Mouse (Mus musculus) midbrain, embryonic 13.5 days (tissue): ENCODE measurements around the gene Filip1l. TPM values are rescaled to one million over a fixed set of nuclear protein-coding genes. Genes with fewer than 3 reads are reported as not detected.

Experiments
- ATAC-seq: fragments of 200-750 bp; cut with Nextera tagmentation; 2 replicates; pipeline ENCODE4 v1.8.0; 2017; ENCODE audit warnings: mild to moderate bottlenecking, moderate TSS enrichment, moderate library complexity
- H3K27ac ChIP-seq: fragments of 300-500 bp; sonication (generic); 2 replicates; pipeline ENCODE4 v1.5.1; 2015; ENCODE audit warnings: inconsistent platforms, mild to moderate bottlenecking, moderate library complexity
- H3K27me3 ChIP-seq: fragments of 300-500 bp; sonication (generic); 2 replicates; pipeline ENCODE4 v1.6.1; 2015; ENCODE audit warnings: mild to moderate bottlenecking, inconsistent platforms
- H3K36me3 ChIP-seq: fragments of 300-500 bp; sonication (generic); 2 replicates; pipeline ENCODE4 v1.6.1; 2015; ENCODE audit warnings: mild to moderate bottlenecking, inconsistent platforms
- H3K4me1 ChIP-seq: fragments of 300-500 bp; sonication (generic); replicated peaks from 2 replicates; pipeline ENCODE4 v1.6.1; 2015; ENCODE audit warnings: inconsistent platforms
- H3K4me2 ChIP-seq: fragments of 300-500 bp; sonication (generic); replicated peaks from 2 replicates; pipeline ENCODE4 v1.6.1; 2015; ENCODE audit warnings: moderate library complexity, mild to moderate bottlenecking, inconsistent platforms
- H3K4me3 ChIP-seq: fragments of 300-500 bp; sonication (generic); replicated peaks from 2 replicates; pipeline ENCODE4 v1.5.1; 2015; ENCODE audit warnings: mild to moderate bottlenecking, inconsistent platforms
- H3K9ac ChIP-seq: fragments of 300-500 bp; sonication (generic); replicated peaks from 2 replicates; pipeline ENCODE4 v1.6.1; 2015; ENCODE audit warnings: mild to moderate bottlenecking, inconsistent platforms
- H3K9me3 ChIP-seq: fragments of 300-500 bp; sonication (generic); 2 replicates; pipeline ENCODE4 v1.6.1; 2016; ENCODE audit warnings: mild to moderate bottlenecking, inconsistent platforms
- WGBS: fragments of 180-500 bp; shearing (Covaris S2); methylation state at CpG from one replicate; pipeline ENCODE4 v1.1.7; 2015; 5-methylcytosine and 5-hydroxymethylcytosine counted together
- polyA plus RNA-seq: library from polyadenylated mRNA; unstranded; fragments of >200 nt; fragmentation: Nextera tagmentation; extraction: Ambion mirVana; gene quantifications from 2 replicates; pipeline ENCODE4 v1.2.1, GENCODE M21; 2015

Filip1l gene
- polyA plus RNA-seq, 1 experiment from 2014 or later = 2.9 TPM

GRCm38 (mm10) chr16:57502230-57502629, 149.3 kb downstream of the Filip1l start:
- WGBS = 20% methylated on average over 2 of the region's 2 CpGs
- Histone ChIP-seq H3K36me3 (no peaks in the 10 kb centered on the region), H3K27ac (no peak overlapping the region), H3K9me3 (no peaks in the 10 kb centered on the region), H3K4me1 (no peaks in the 10 kb centered on the region), H3K4me3 (no peak overlapping the region), H3K4me2 (no peak overlapping the region), H3K9ac (no peak overlapping the region), H3K27me3 (no peaks in the 10 kb centered on the region)
- ATAC-seq = no peak

- no peak overlapping the region for H3K4me3 ChIP-seq
- no peaks in the 10 kb centered on the region for H3K27me3 ChIP-seq
- no peaks in the 10 kb centered on the region for H3K9me3 ChIP-seq
- H3K4me2 ChIP-seq = no peak overlapping the region
- 83% methylated on average over 5 of the region's 5 CpGs for WGBS
- no peaks in the 10 kb centered on the region for H3K36me3 ChIP-seq
- H3K4me1 ChIP-seq = no peaks in the 10 kb centered on the region
- no peak overlapping the region for H3K27ac ChIP-seq
- no peak for ATAC-seq
- no peak overlapping the region for H3K9ac ChIP-seq
Observed at GRCm38 (mm10) chr16:57502761-57503160, 149.9 kb downstream of the Filip1l start.

GRCm38 (mm10) chr16:57504728-57505127, 151.8 kb downstream of the Filip1l start:
- H3K9ac ChIP-seq = no peak overlapping the region
- no peaks in the 10 kb centered on the region for H3K36me3 ChIP-seq
- no peaks in the 10 kb centered on the region for H3K4me1 ChIP-seq
- WGBS = 98% methylated on average over 4 of the region's 4 CpGs
- no peak for ATAC-seq
- H3K4me2 ChIP-seq = no peak overlapping the region
- H3K4me3 ChIP-seq = no peak overlapping the region
- no peaks in the 10 kb centered on the region for H3K27me3 ChIP-seq
- no peak overlapping the region for H3K27ac ChIP-seq
- no peaks in the 10 kb centered on the region for H3K9me3 ChIP-seq

GRCm38 (mm10) chr16:57506133-57506532, 153.2 kb downstream of the Filip1l start:
- Histone ChIP-seq H3K9me3 (no peaks in the 10 kb centered on the region), H3K9ac (no peak overlapping the region), H3K4me3 (no peak overlapping the region), H3K27me3 (no peaks in the 10 kb centered on the region), H3K4me1 (no peaks in the 10 kb centered on the region), H3K4me2 (no peak overlapping the region), H3K36me3 (no peaks in the 10 kb centered on the region), H3K27ac (no peak overlapping the region)
- 86% methylated on average over 6 of the region's 6 CpGs for WGBS
- no peak for ATAC-seq

- ATAC-seq = no peak
- no peaks in the 10 kb centered on the region for H3K9me3 ChIP-seq
- H3K36me3 ChIP-seq = no peaks in the 10 kb centered on the region
- no peak overlapping the region for H3K4me2 ChIP-seq
- no peak overlapping the region for H3K9ac ChIP-seq
- WGBS = 87% methylated on average over 1 of the region's 1 CpGs
- H3K27ac ChIP-seq = no peak overlapping the region
- H3K27me3 ChIP-seq = no peaks in the 10 kb centered on the region
- H3K4me3 ChIP-seq = no peak overlapping the region
- no peaks in the 10 kb centered on the region for H3K4me1 ChIP-seq
Observed at GRCm38 (mm10) chr16:57508351-57508750, 155.5 kb downstream of the Filip1l start.

- no peaks in the 10 kb centered on the region for H3K27me3 ChIP-seq
- H3K9me3 ChIP-seq = no peaks in the 10 kb centered on the region
- no peaks in the 10 kb centered on the region for H3K36me3 ChIP-seq
- no peaks in the 10 kb centered on the region for H3K4me1 ChIP-seq
- no peak for ATAC-seq
- WGBS = 92% methylated on average over 3 of the region's 3 CpGs
- H3K27ac ChIP-seq = no peak overlapping the region
- H3K4me2 ChIP-seq = no peak overlapping the region
- no peak overlapping the region for H3K4me3 ChIP-seq
- H3K9ac ChIP-seq = no peak overlapping the region
Observed at GRCm38 (mm10) chr16:57509099-57509498, 156.2 kb downstream of the Filip1l start.

- Histone ChIP-seq H3K9ac (no peak overlapping the region), H3K27ac (no peak overlapping the region), H3K27me3 (no peaks in the 10 kb centered on the region), H3K4me2 (no peak overlapping the region), H3K36me3 (no peaks in the 10 kb centered on the region), H3K9me3 (no peaks in the 10 kb centered on the region), H3K4me1 (no peaks in the 10 kb centered on the region), H3K4me3 (no peak overlapping the region)
- ATAC-seq = no peak
- WGBS = 89% methylated on average over 7 of the region's 7 CpGs
Observed at GRCm38 (mm10) chr16:57513562-57513961, 160.7 kb downstream of the Filip1l start.

- H3K27ac ChIP-seq = no peak overlapping the region
- H3K4me3 ChIP-seq = no peak overlapping the region
- H3K4me2 ChIP-seq = no peak overlapping the region
- no peaks in the 10 kb centered on the region for H3K36me3 ChIP-seq
- no peak for ATAC-seq
- no peaks in the 10 kb centered on the region for H3K9me3 ChIP-seq
- 60% methylated on average over 4 of the region's 4 CpGs for WGBS
- no peak overlapping the region for H3K9ac ChIP-seq
- H3K27me3 ChIP-seq = no peaks in the 10 kb centered on the region
- no peaks in the 10 kb centered on the region for H3K4me1 ChIP-seq
Observed at GRCm38 (mm10) chr16:57514371-57514770, 161.5 kb downstream of the Filip1l start.

- no peak overlapping the region for H3K4me2 ChIP-seq
- no peaks in the 10 kb centered on the region for H3K27me3 ChIP-seq
- H3K9me3 ChIP-seq = no peaks in the 10 kb centered on the region
- 91% methylated on average over 10 of the region's 10 CpGs for WGBS
- no peaks in the 10 kb centered on the region for H3K36me3 ChIP-seq
- no peak overlapping the region for H3K4me3 ChIP-seq
- H3K4me1 ChIP-seq = no peaks in the 10 kb centered on the region
- ATAC-seq = no peak
- no peak overlapping the region for H3K9ac ChIP-seq
- H3K27ac ChIP-seq = no peak overlapping the region
Observed at GRCm38 (mm10) chr16:57515636-57516035, 162.7 kb downstream of the Filip1l start.

GRCm38 (mm10) chr16:57525046-57525445, 172.2 kb downstream of the Filip1l start:
- Histone ChIP-seq H3K27me3 (no peaks in the 10 kb centered on the region), H3K4me3 (no peak overlapping the region), H3K4me1 (no peaks in the 10 kb centered on the region), H3K4me2 (no peak overlapping the region), H3K9me3 (no peaks in the 10 kb centered on the region), H3K9ac (no peak overlapping the region), H3K36me3 (no peaks in the 10 kb centered on the region), H3K27ac (no peak overlapping the region)
- no peak for ATAC-seq
- WGBS = 90% methylated on average over 5 of the region's 5 CpGs

- Histone ChIP-seq H3K9me3 (no peaks in the 10 kb centered on the region), H3K36me3 (no peaks in the 10 kb centered on the region), H3K27me3 (no peaks in the 10 kb centered on the region), H3K4me3 (no peak overlapping the region), H3K27ac (no peak overlapping the region), H3K4me2 (no peak overlapping the region), H3K9ac (no peak overlapping the region), H3K4me1 (no peaks in the 10 kb centered on the region)
- no peak for ATAC-seq
- 87% methylated on average over 4 of the region's 4 CpGs for WGBS
Observed at GRCm38 (mm10) chr16:57525476-57525875, 172.6 kb downstream of the Filip1l start.

- no peak for ATAC-seq
- Histone ChIP-seq H3K9ac (no peak overlapping the region), H3K9me3 (no peaks in the 10 kb centered on the region), H3K36me3 (no peaks in the 10 kb centered on the region), H3K27me3 (no peaks in the 10 kb centered on the region), H3K4me1 (no peaks in the 10 kb centered on the region), H3K4me2 (no peak overlapping the region), H3K4me3 (no peak overlapping the region), H3K27ac (no peak overlapping the region)
- 94% methylated on average over 7 of the region's 7 CpGs for WGBS
Observed at GRCm38 (mm10) chr16:57526893-57527292, 174.0 kb downstream of the Filip1l start.

GRCm38 (mm10) chr16:57528457-57528856, 175.6 kb downstream of the Filip1l start:
- ATAC-seq = no peak

More at GRCm38 (mm10) chr16:57528457-57528856, 175.6 kb downstream of the Filip1l start:
- Histone ChIP-seq H3K27me3 (no peaks in the 10 kb centered on the region), H3K4me2 (no peak overlapping the region), H3K4me1 (no peaks in the 10 kb centered on the region), H3K9ac (no peak overlapping the region), H3K4me3 (no peak overlapping the region), H3K36me3 (no peaks in the 10 kb centered on the region), H3K27ac (no peak overlapping the region), H3K9me3 (no peaks in the 10 kb centered on the region)
- WGBS = 84% methylated on average over 4 of the region's 4 CpGs
